Mouse (Mus musculus) liver, embryonic 16.5 days (tissue): ENCODE results near the gene Pcgf2. TPM values are rescaled to one million over a fixed set of nuclear protein-coding genes. Genes with fewer than 3 reads are reported as not detected.

Experiments used
- ATAC-seq: fragments of 200-750 bp; cut with Nextera tagmentation; 2 replicates; pipeline ENCODE4 v1.8.0; 2017; ENCODE audit warnings: low read depth, mild to moderate bottlenecking, moderate number of reproducible peaks, moderate library complexity
- H3K27ac ChIP-seq: fragments of 300-500 bp; sonication (generic); 2 replicates; pipeline ENCODE4 v1.5.1; 2014; ENCODE audit warnings: mild to moderate bottlenecking, low read length
- H3K27me3 ChIP-seq: fragments of 300-500 bp; sonication (generic); 2 replicates; pipeline ENCODE4 v1.6.1; 2014; ENCODE audit warnings: low read depth, low read length, mixed read lengths; ENCODE audit not compliant: control insufficient read depth, insufficient read depth
- H3K36me3 ChIP-seq: fragments of 300-500 bp; sonication (generic); 2 replicates; pipeline ENCODE4 v1.6.1; 2014; ENCODE audit warnings: mild to moderate bottlenecking; ENCODE audit not compliant: control insufficient read depth, insufficient read depth
- H3K4me1 ChIP-seq: fragments of 300-500 bp; sonication (generic); 2 replicates; pipeline ENCODE4 v1.6.1; 2014; ENCODE audit warnings: low read depth, low read length, mixed read lengths; ENCODE audit not compliant: control insufficient read depth
- H3K4me2 ChIP-seq: fragments of 300-500 bp; sonication (generic); 2 replicates; pipeline ENCODE4 v1.6.1; 2014; ENCODE audit warnings: low read depth, low read length, mixed read lengths
- H3K4me3 ChIP-seq: fragments of 300-500 bp; sonication (generic); 2 replicates; pipeline ENCODE4 v1.5.1; 2014; ENCODE audit warnings: low read depth, mild to moderate bottlenecking, low read length
- H3K9ac ChIP-seq: fragments of 300-500 bp; sonication (generic); 2 replicates; pipeline ENCODE4 v1.6.1; 2014; ENCODE audit warnings: low read depth, low read length
- H3K9me3 ChIP-seq: fragments of 300-500 bp; sonication (generic); replicated peaks from 2 replicates; pipeline ENCODE4 v1.6.1; 2016; ENCODE audit warnings: low read length; ENCODE audit not compliant: control insufficient read depth
- WGBS: fragments of 180-500 bp; shearing (Covaris S2); extraction: QIAGEN DNeasy Blood & Tissue Kit; methylation state at CpG from one replicate; pipeline ENCODE4 v1.1.7; 2014; ENCODE audit not compliant: insufficient replicate concordance; 5-methylcytosine and 5-hydroxymethylcytosine counted together
- polyA plus RNA-seq: library from polyadenylated mRNA; unstranded; fragments of >200 nt; fragmentation: Nextera tagmentation; extraction: Ambion mirVana; gene quantifications from 2 replicates; pipeline ENCODE4 v1.2.1, GENCODE M21; 2015

The Pcgf2 gene
- polyA plus RNA-seq, 1 experiment from 2014 or later = 2.1 TPM

- no peak overlapping the region for H3K27ac ChIP-seq
- peak overlapping the region; percentile 12 for H3K9ac ChIP-seq
- 15% methylated on average over 30 of the region's 30 CpGs for WGBS
- H3K4me2 ChIP-seq = peak overlapping the region; percentile 70
- H3K36me3 ChIP-seq = no peaks in the 10 kb centered on the region
- peaks cover 17% of the 10 kb centered on the region for H3K4me1 ChIP-seq
- H3K9me3 ChIP-seq = no peaks in the 10 kb centered on the region
- peak overlapping the region; percentile 65 for H3K4me3 ChIP-seq
- H3K27me3 ChIP-seq = peaks cover 46% of the 10 kb centered on the region
- no peak for ATAC-seq
Observed at GRCm38 (mm10) chr11:97700746-97701580, 666 bp upstream of the Pcgf2 start.

GRCm38 (mm10) chr11:97699626-97700002 lies 683 bp downstream of the Pcgf2 start:
- H3K4me1 ChIP-seq = peaks cover 15% of the 10 kb centered on the region
- H3K4me2 ChIP-seq = peak overlapping the region; percentile 70
- H3K27me3 ChIP-seq = peaks cover 46% of the 10 kb centered on the region
- no peaks in the 10 kb centered on the region for H3K9me3 ChIP-seq
- peak overlapping the region; percentile 56 for H3K9ac ChIP-seq
- peak overlapping the region; percentile 65 for H3K4me3 ChIP-seq
- WGBS = 0% methylated on average over 9 of the region's 9 CpGs
- ATAC-seq = no peak
- no peaks in the 10 kb centered on the region for H3K36me3 ChIP-seq
- peak overlapping the region; percentile 61; the same call in 1 of the 2 replicates for H3K27ac ChIP-seq

- H3K4me1 ChIP-seq = peaks cover 11% of the 10 kb centered on the region
- no peak for ATAC-seq
- no peak overlapping the region for H3K27ac ChIP-seq
- peak overlapping the region; percentile 65 for H3K4me3 ChIP-seq
- under 1% methylated on average over 61 of the region's 63 CpGs for WGBS
- no peaks in the 10 kb centered on the region for H3K9me3 ChIP-seq
- no peaks in the 10 kb centered on the region for H3K36me3 ChIP-seq
- peak overlapping the region; percentile 70 for H3K4me2 ChIP-seq
- peak overlapping the region; percentile 56 for H3K9ac ChIP-seq
- peaks cover 46% of the 10 kb centered on the region for H3K27me3 ChIP-seq
Observed at GRCm38 (mm10) chr11:97698741-97699611, 1.3 kb downstream of the Pcgf2 start.

DNA sequence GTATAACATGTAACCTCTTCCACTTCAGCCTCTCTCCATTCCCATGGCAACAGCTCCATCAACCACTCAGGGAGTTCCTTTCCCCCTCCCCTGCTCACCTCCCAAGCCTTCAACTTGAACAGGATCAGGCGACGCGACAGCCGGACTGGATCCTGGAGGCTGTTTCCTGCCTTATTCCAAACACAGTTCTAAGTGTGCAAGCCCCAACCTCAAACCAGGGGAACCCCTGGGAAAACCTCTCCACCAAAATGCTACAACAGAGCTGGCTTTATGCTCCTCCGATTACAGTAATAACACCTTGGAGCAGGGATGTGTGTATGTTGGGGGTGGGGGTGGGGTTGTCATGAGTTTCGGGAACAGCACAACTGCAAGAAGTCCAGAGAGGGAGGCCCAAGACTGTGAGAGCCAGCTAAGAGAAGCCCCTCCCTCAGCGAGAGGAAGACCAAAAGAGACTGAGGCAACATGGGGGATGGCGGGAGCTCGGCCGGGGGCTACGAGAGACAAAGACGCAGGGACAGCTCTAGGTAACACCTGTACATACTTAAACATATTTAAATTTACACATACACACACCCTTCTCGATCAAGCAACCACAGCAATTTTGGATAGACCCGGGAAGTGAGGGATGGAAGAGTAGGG lies 2.3 kb downstream of the Pcgf2 start:
- ATAC-seq = no peak
- H3K4me1 ChIP-seq = peaks cover 8% of the 10 kb centered on the region
- 0 out of 2 replicates have a peak overlapping the region, but pooled peaks have one; percentile 0 for H3K9ac ChIP-seq
- H3K4me3 ChIP-seq = peak overlapping the region; percentile 65
- peaks cover 46% of the 10 kb centered on the region for H3K27me3 ChIP-seq
- no peak overlapping the region for H3K27ac ChIP-seq
- peak overlapping the region; percentile 70 for H3K4me2 ChIP-seq
- H3K9me3 ChIP-seq = no peaks in the 10 kb centered on the region
- H3K36me3 ChIP-seq = no peaks in the 10 kb centered on the region
- WGBS = 27% methylated on average over 14 of the region's 14 CpGs

DNA sequence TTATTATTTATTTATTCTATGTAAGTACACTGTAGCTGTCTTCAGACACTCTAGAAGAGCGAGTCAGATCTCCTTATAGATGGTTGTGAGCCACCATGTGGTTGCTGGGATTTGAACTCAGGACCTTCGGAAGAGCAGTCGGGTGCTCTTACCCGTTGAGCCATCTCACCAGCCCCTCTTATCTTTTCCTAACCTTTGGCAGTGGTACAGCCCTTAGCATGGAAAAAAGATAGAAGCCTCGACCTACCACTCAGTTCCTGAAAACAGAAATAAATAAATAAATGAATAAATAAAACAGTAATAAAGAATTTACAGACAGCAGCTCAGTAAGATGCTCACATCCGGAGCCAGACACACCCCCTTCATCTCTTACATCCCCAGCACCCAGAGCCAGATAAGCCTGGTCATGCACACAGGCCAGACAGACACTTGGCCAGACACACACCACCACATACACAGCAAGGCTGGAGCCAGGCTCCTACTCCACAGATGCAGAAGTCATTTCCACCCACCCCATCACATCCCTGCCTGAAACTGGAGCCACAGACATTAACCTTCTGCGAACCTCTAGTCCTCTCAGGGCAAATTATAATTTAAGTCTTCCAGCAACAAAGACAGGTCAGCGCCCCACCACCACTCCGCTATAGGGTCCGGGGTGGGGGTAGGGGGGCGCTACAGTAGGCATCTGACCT lies 3.0 kb downstream of the Pcgf2 start:
- Histone ChIP-seq H3K36me3 (no peaks in the 10 kb centered on the region), H3K4me3 (no peak overlapping the region), H3K27ac (no peak overlapping the region), H3K4me1 (peaks cover 8% of the 10 kb centered on the region), H3K9ac (no peak overlapping the region), H3K9me3 (no peaks in the 10 kb centered on the region), H3K4me2 (peak overlapping the region; percentile 70; the same call in 1 of the 2 replicates), H3K27me3 (peaks cover 46% of the 10 kb centered on the region)
- no peak for ATAC-seq
- WGBS = 53% methylated on average over 11 of the region's 11 CpGs

DNA sequence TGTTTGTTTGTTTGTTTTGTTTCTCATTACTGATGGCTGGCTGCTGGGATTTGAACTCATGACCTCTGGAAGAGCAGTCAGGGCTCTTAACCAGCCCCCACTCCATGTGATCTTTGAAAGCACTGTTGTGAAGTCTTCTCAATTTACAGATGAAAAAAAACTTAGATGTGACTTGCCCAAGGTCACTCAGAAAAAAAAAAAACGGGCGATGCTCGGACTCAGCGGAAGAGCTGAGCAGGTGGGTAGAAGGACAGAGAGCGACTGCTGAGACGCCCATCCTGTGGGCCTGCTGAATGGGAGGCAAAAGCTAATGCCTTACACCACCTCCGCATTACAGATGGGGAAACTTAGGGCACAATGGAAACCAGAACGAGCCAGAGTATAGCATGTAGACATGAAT lies 3.6 kb downstream of the Pcgf2 start:
- no peaks in the 10 kb centered on the region for H3K36me3 ChIP-seq
- no peak overlapping the region for H3K4me2 ChIP-seq
- no peak overlapping the region for H3K4me3 ChIP-seq
- peaks cover 3% of the 10 kb centered on the region for H3K4me1 ChIP-seq
- no peak overlapping the region for H3K9ac ChIP-seq
- H3K27me3 ChIP-seq = peaks cover 41% of the 10 kb centered on the region
- no peaks in the 10 kb centered on the region for H3K9me3 ChIP-seq
- 70% methylated on average over 8 of the region's 8 CpGs for WGBS
- no peak overlapping the region for H3K27ac ChIP-seq
- no peak for ATAC-seq

GRCm38 (mm10) chr11:97695712-97696401 lies 4.4 kb downstream of the Pcgf2 start:
- H3K9me3 ChIP-seq = no peaks in the 10 kb centered on the region
- H3K27me3 ChIP-seq = peaks cover 33% of the 10 kb centered on the region
- no peak overlapping the region for H3K9ac ChIP-seq
- no peak overlapping the region for H3K4me3 ChIP-seq
- 59% methylated on average over 9 of the region's 9 CpGs for WGBS
- 0 out of 2 replicates have a peak overlapping the region, but pooled peaks have one; percentile 22 for H3K27ac ChIP-seq
- peaks cover 3% of the 10 kb centered on the region; the same call in 1 of the 2 replicates for H3K4me1 ChIP-seq
- H3K4me2 ChIP-seq = no peak overlapping the region
- H3K36me3 ChIP-seq = no peaks in the 10 kb centered on the region
- no peak for ATAC-seq
